Mouse (Mus musculus): ENCODE measurements around the gene Oaz3. TPM values are rescaled to one million over a fixed set of nuclear protein-coding genes. Genes with fewer than 3 reads are reported as not detected.

Oaz3 gene
- total RNA-seq, 2 experiments from 2014 or later: not detected

DNA sequence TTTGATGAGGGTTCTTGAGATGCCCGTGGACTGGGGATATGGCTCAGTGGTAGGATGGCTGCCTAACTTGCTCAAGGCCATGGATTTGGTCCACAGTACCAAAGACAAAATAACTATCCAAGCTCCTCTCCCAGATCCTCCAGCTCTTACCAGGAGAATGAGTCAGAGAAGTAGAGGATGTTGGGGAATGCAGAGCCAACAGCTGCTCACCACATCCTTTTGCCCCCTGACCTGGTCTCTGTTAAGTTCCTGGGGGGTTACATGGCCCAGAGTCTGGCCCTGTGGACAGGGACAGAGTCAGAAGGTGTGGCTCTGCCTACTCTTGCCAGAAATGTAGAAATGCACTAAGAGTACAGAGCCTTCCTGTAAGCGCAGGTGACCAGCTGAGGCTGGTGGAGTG lies 16.1 kb upstream of the Oaz3 start:
- DNase-seq: no peak
- intact Hi-C loops (cut with DNase I): loop anchor here (10.0 kb wide), 1 partner anchor 395 kb away; no protein-coding TSS in a partner anchor

DNA sequence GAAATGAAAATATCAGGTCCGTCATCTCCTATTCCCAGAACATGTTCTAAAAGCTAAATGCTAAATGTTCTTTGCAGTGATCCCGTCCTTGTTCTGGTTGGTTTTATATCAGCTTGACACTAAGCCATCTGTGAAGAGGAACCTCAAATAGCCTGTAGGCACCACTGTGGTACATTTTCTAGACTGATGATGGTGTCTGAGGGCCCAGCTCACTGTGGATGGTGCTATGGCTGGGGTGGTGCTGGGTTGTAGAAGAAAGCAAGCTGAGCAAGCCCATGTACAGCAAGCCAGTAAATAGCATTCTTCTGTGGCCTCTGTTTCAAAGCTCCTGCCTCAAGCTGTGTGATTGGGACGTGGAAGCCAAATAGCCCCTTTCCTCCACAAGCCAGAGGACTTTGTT lies 13.3 kb upstream of the Oaz3 start:
- no peak for DNase-seq
- intact Hi-C loops (cut with DNase I): loop anchor here (10.0 kb wide), 1 partner anchor 398 kb away; no protein-coding TSS in a partner anchor

- DNase-seq: peak; percentile 70 to 74
- intact Hi-C loops (cut with DNase I): loop anchor here (1.0 to 10.0 kb wide), 3 partner anchors 46 to 398 kb away; no protein-coding TSS in a partner anchor
These were observed 12.8 kb upstream of the Oaz3 start for GRCm38 (mm10) chr3:94456529-94457000.

DNA sequence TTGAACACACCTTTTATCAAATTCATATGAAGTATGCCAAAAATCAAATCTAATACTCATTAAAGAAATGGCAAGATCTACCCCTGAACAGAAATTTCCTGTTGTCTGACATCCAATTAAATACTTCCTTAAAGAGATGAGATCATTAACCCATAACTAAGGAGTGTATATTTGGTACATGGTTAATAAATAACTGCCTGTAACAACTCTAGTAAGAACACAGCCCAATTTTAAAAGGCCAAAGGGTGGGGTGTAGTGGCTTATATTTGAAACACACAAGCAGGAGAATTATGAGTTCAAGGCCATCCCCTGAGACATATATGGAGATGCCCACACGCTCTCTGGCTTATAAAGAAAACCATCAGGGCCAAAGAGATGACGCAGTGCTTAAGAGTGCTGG lies 5.7 kb upstream of the Oaz3 start:
- DNase-seq: no peak
- intact Hi-C loops (cut with DNase I): no loop called here

DNA sequence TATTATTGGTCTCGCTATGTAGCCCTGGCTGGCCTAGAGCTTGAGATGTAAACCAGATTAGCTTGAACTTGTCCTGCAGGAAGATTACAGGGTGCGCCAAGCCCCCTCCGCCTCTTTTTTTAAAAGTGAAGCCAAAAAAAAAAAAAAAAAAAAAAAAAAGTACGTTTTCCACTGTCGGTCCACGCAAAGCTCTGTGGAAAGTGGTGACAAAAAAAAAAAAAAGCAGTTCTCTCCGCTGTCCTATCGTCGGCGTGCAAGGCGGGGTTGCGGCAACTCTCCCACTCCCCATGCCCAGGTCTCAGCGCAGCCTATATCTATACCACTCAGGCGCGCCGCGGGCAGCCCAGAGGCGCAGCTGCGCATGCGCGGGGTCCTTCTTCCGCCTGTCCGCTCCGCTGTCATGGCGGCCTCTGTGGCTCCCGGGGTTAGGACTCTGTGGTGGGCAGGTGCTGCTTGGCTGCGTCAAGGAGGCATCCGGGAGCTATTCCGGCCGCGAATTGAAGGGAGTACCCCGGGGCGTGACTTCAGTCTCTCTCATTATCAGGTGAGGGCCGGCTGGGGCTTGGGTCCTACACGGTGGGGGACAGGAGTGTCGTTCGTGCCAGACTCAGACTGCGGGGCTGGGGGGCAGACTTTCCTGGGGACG lies 641 bp downstream of the Oaz3 start, which contains the start of gene Mrpl9:
TSS of gene Mrpl9 (plus strand) at position 368 of the 646 bp plus-strand sequence.
- DNase-seq: peak; percentile 96 to 97
- intact Hi-C loops (cut with DNase I): loop anchor here (5.0 kb wide), 1 partner anchor 76 kb away; no protein-coding TSS in a partner anchor

GRCm38 (mm10) chr3:94441182-94441581 lies 2.5 kb downstream of the Oaz3 start:
- no peak for DNase-seq
- intact Hi-C loops (cut with DNase I): loop anchor here (5.0 kb wide), 1 partner anchor 74 kb away; no protein-coding TSS in a partner anchor

GRCm38 (mm10) chr3:94436420-94436819 lies 7.3 kb downstream of the Oaz3 start:
- DNase-seq: no peak
- intact Hi-C loops (cut with DNase I): no loop called here

GRCm38 (mm10) chr3:94434305-94434704 lies 9.4 kb downstream of the Oaz3 start:
- DNase-seq: no peak
- intact Hi-C loops (cut with DNase I): no loop called here

DNA sequence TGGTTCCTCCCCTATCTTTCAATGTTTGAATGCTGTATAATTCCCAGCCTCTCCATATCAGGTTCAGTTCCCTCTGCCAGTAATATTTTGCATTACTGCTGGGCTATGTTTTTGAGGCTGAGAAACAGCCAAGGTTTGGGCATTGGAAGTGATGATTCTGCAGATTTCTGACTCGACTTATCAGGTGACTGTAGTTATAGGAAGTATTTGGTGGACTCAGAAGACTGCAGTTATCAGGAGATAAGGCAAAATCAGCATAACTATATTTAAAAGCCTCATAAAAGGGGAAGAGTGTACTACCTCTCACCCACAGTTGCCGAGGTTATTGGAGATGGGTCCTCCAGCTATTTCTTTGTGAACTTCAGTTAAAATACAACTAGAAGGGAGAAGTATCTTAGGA lies 12.7 kb downstream of the Oaz3 start:
- no peak for DNase-seq

DNA sequence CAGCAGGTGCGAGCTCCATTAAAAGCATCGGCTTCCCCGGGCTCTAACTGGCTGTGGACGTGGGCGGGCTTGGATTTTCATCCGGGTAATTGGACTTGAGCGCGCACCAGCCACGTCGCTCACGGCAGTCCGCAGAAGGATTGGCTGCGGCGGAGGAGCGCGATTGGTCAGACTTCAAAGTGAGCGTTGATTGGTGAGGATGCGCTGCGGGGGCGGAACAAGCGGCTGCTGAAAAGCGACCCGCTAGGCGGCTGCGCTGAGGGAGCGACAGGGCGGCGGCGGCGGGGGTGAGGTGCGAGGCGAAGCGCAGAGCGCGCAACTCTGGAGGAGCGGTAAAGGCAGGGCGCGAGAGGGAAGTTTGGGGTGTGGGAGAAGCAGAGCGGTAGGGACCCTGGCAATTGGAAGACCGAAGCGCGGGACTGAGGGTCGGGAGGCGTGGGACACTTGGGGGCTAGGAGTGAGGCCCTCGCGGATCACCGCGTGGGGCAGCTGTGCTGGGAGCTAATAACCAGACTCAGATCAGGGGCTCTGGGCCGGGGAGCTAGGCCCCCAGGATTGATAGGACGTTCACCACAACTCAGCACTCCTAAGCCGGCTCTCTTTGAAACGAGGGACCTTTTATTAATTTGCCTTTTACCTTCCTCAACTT lies 30.6 kb downstream of the Oaz3 start, which contains the start of gene Tdrkh:
TSS of gene Tdrkh (plus strand) at position 243 of the 649 bp plus-strand sequence.
- intact Hi-C loops (cut with DNase I): no loop called here
- DNase-seq: peak; percentile 85 to 86

More for the DNA sequence above, 12.7 kb downstream of the Oaz3 start:
- intact Hi-C loops (cut with DNase I): no loop called here

DNA sequence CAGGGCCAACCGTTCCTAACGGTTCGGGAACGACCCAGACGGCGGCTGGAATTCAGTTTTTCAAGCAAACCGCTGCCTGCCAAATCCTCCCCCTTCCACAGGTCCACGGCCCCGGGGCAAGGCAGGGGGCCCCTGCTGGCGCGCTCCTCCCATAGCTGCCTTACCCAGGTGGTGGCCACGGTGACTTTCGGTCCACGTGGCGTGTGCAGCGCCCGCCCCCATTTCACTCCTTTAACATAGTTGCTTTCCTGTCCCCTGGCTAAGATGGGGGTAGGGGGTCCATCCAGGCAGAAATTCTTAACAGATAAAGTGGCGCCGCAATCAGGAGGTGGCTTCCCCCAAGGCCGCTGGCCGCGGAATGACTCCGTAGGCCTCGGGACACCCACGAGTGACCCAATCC lies 31.2 kb downstream of the Oaz3 start:
- intact Hi-C loops (cut with DNase I): no loop called here
- peak in 1 of 2 experiments; percentile 5 for DNase-seq

- intact Hi-C loops (cut with DNase I): no loop called here
- DNase-seq: no peak
These were observed 38.2 kb downstream of the Oaz3 start for GRCm38 (mm10) chr3:94405561-94405960.

GRCm38 (mm10) chr3:94404366-94405054 lies 39.2 kb downstream of the Oaz3 start:
- intact Hi-C loops (cut with DNase I): no loop called here
- DNase-seq: no peak

DNA sequence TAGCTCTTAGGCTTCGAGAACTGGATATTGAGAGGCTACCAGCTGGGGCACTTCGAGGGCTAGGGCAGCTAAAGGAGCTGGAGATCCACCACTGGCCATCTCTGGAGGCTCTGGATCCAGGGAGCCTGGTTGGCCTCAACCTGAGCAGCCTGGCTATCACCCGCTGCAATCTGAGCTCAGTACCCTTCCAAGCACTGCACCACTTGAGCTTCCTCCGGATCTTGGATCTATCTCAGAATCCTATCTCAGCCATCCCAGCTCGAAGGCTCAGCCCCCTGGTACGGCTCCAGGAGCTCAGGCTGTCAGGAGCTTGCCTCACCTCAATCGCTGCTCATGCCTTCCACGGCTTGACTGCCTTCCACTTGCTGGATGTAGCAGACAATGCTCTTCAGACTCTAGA lies 41.3 kb downstream of the Oaz3 start:
- no peak for DNase-seq
- intact Hi-C loops (cut with DNase I): no loop called here

GRCm38 (mm10) chr3:94399663-94400310 lies 43.9 kb downstream of the Oaz3 start:
- intact Hi-C loops (cut with DNase I): no loop called here
- DNase-seq: no peak

- intact Hi-C loops (cut with DNase I): no loop called here
- DNase-seq: peak in 1 of 2 experiments; percentile 7
These were observed 44.7 kb downstream of the Oaz3 start for GRCm38 (mm10) chr3:94398943-94399481.

GRCm38 (mm10) chr3:94398217-94398616 lies 45.5 kb downstream of the Oaz3 start, which contains the start of gene Lingo4:
Gene Lingo4, plus strand, starts transcription at chr3:94398517.
- DNase-seq: no peak
- intact Hi-C loops (cut with DNase I): no loop called here

- DNase-seq: no peak
- intact Hi-C loops (cut with DNase I): no loop called here
These were observed 46.9 kb downstream of the Oaz3 start for GRCm38 (mm10) chr3:94396851-94397250.

DNA sequence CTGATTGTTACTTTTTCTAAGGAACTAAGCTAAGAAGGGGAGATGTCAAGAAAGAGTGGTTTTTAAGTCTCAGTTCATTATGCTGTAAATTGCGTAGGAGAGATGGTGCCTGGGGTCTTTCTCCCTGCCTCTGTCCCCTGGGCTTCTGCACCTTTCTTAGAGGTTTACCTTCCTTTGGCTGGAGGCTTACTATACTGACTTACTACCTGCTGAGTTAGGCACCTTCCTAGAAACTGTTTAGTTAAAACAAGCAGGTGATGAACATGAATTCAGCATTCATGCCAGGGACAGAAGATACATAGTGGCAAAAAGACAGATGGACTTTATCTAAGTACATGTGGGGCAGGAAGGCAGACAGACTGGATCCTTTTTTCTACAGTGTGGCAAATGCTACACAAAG lies 47.4 kb downstream of the Oaz3 start:
- DNase-seq: no peak
- intact Hi-C loops (cut with DNase I): no loop called here

GRCm38 (mm10) chr3:94393049-94393448 lies 50.7 kb downstream of the Oaz3 start:
- intact Hi-C loops (cut with DNase I): no loop called here
- no peak for DNase-seq
